Mouse (Mus musculus): ENCODE measurements at regions not wholly inside any gene's neighbourhood (a gene's known extent, or its start where the extent isn't known, plus 50 kb on each side); places are given as distances from the start of the nearest gene placed in this dataset.
"Not testable (repeated sequence)": the region's sequence is repeated elsewhere in the genome, so short reads cannot be mapped to it uniquely, and the experiment has no call there.

DNA sequence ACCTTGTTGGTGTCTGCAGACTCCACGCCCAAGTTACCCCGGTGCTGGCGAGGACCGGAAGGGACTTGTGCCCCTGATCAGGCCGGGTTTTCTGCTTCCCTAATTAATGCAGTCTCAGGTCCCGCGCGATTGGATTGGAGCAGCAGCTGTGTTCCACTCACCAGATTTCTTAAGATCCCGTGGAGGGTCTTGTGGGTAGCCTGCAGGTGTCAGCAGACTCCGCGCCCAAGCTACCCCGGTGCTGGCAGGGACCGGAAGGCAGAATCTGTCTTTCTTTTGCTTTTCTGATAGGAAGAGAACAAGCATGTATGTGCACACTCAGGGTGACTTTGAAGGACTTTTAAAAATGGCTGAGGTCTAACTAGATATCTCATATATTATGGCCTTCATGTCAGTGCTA lies 147.7 kb upstream of the Cdk6 start:
- not testable (repeated sequence) for H3K27me3 ChIP-seq (replicated peaks; ENCODE audit: control insufficient read depth, insufficient read depth, low read length); H3K4me1 ChIP-seq (ENCODE audit: control insufficient read depth, insufficient read depth, low read length); H3K9me3 ChIP-seq (ENCODE audit: control insufficient read depth, low read length); H3K4me3 ChIP-seq (ENCODE audit: low read depth, low read length); ATAC-seq (ENCODE audit: low read depth); H3K27ac ChIP-seq (replicated peaks; ENCODE audit: low read depth, low read length); H3K9ac ChIP-seq (ENCODE audit: low read depth, low read length); DNase-seq (ENCODE audit: low spot score); H3K36me3 ChIP-seq (ENCODE audit: control insufficient read depth, insufficient read depth, low read length); H3K4me2 ChIP-seq (ENCODE audit: low read depth, low read length)
- 88% methylated on average over 13 of the region's 13 CpGs for WGBS

DNA sequence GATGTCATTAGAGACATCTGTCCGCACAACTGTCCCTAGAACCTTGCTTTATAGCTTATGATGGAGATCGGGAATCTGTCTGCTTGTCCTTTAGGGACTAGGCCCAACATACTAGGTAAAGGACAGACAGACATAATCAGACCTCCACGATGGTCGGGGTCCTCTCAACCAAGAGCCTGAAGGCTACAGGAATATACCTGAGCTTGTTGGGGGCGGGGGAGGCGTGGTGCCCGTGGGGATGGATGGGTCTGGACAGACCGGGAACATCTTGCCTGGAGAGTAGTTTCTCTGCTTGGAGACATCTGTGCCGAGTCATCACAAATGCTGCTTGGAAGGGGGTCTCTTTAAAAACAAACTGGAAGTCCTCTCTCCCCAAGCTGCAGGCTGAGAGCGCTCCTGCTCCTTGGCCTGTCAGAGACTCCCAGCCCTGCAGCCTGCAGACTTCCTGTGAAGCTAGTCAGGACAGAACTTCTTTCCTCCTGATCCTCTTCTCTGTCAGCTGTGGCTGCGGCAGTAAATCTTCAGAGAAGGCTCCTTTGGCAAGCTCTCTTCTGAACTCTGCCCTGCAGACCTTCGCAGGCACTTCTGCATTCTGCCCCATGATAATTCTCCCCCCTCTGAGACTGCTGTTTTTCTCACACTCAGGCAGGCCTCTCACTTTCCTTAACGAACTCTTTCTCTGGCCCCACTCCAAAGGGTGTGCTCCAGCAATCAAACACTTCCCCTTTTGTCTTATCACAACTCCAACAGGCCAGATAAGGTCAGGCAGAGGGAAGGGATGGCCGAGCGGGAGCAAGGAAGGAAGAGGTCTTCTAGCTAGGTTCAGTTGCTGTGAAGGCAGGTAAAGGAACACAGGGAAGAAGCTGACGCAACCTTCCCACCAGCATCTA lies 143.1 kb upstream of the Cdk6 start:
- H3K4me3 ChIP-seq (ENCODE audit: low read depth, low read length): no peak overlapping the region
- peak; percentile 51 for DNase-seq (ENCODE audit: low spot score)
- 55% methylated on average over 16 of the region's 16 CpGs for WGBS

DNA sequence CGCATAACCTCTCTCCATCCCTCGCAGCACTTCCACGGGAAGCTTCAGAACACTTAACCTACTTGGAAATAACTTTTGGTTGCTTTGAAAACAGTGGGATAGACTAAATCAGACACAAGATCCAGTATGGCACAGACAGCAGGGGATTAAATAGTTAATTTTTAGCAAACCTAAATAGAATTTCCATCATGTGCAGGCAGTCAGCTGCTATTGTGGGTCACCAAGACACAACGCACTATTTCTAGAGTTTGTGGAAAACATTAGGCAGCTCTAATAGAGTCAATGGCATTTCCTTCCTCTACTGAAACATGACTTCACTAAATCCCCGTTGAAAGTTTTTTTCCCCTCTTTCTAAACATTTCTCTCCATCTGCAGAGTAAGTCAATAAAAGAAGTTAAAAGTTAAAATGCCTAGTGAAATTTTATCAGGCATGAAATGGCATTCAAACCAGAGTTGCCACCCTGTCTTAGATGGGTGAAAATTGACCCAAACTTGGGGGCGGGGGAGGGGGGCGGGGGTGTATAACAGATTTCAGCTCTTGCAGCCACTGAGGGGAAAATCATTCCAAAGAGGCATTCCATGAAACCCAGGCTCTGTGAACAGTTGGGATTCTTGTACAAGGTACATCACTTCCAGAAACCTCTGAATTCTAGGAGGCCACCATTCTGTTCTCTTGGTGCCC lies 142.3 kb upstream of the Cdk6 start:
- not testable (repeated sequence) for H3K9ac ChIP-seq (ENCODE audit: low read depth, low read length); H3K9me3 ChIP-seq (ENCODE audit: control insufficient read depth, low read length); H3K4me3 ChIP-seq (ENCODE audit: low read depth, low read length); H3K36me3 ChIP-seq (ENCODE audit: control insufficient read depth, insufficient read depth, low read length); H3K4me1 ChIP-seq (ENCODE audit: control insufficient read depth, insufficient read depth, low read length); H3K27me3 ChIP-seq (replicated peaks; ENCODE audit: control insufficient read depth, insufficient read depth, low read length)
- ATAC-seq (ENCODE audit: low read depth) (0 out of 2 replicates have a peak, but pooled peaks have one; percentile 67), DNase-seq (ENCODE audit: low spot score) (peak; percentile 74)
- WGBS: 45% methylated on average over 7 of the region's 7 CpGs
- peak overlapping the region; percentile 59 for H3K27ac ChIP-seq (replicated peaks; ENCODE audit: low read depth, low read length)
- H3K4me2 ChIP-seq (ENCODE audit: low read depth, low read length): peak overlapping the region; percentile 28; the same call in 1 of the 2 replicates

More for the DNA sequence above, 143.1 kb upstream of the Cdk6 start:
- H3K27me3 ChIP-seq (replicated peaks; ENCODE audit: control insufficient read depth, insufficient read depth, low read length): no peaks in the 10 kb centered on the region
- H3K27ac ChIP-seq (replicated peaks; ENCODE audit: low read depth, low read length): peak overlapping the region; percentile 59
- no peaks in the 10 kb centered on the region for H3K9me3 ChIP-seq (ENCODE audit: control insufficient read depth, low read length)
- H3K4me1 ChIP-seq (ENCODE audit: control insufficient read depth, insufficient read depth, low read length): peaks cover 6% of the 10 kb centered on the region; the same call in 1 of the 2 replicates
- no peaks in the 10 kb centered on the region for H3K36me3 ChIP-seq (ENCODE audit: control insufficient read depth, insufficient read depth, low read length)
- H3K4me2 ChIP-seq (ENCODE audit: low read depth, low read length): peak overlapping the region; percentile 28; the same call in 1 of the 2 replicates
- ATAC-seq (ENCODE audit: low read depth): no peak
- no peak overlapping the region for H3K9ac ChIP-seq (ENCODE audit: low read depth, low read length)

DNA sequence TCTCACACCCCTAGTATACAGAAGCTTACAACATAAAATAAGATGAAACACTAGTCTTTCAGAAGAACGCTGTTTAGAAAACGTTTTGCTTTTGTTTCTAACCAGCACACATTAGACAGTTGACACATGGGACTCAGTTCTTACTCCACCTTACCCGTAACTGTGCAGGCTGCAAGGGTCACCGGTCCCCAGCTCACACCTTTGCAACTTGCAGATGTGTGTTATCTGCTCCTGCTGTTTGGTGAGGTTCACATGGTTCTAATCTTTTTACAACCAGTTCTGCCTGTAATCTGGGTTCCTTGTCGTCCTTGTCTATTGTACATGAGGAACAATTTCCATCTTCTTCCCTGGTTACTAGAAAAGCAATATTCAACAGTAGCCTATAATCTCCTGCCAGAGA lies 135.1 kb upstream of the Cdk6 start:
- H3K4me2 ChIP-seq (ENCODE audit: low read depth, low read length); DNase-seq (ENCODE audit: low spot score); H3K27me3 ChIP-seq (replicated peaks; ENCODE audit: control insufficient read depth, insufficient read depth, low read length); H3K4me1 ChIP-seq (ENCODE audit: control insufficient read depth, insufficient read depth, low read length); H3K4me3 ChIP-seq (ENCODE audit: low read depth, low read length); H3K36me3 ChIP-seq (ENCODE audit: control insufficient read depth, insufficient read depth, low read length); H3K9me3 ChIP-seq (ENCODE audit: control insufficient read depth, low read length); H3K27ac ChIP-seq (replicated peaks; ENCODE audit: low read depth, low read length); H3K9ac ChIP-seq (ENCODE audit: low read depth, low read length); ATAC-seq (ENCODE audit: low read depth): not testable (repeated sequence)
- WGBS: 84% methylated on average over 5 of the region's 5 CpGs

DNA sequence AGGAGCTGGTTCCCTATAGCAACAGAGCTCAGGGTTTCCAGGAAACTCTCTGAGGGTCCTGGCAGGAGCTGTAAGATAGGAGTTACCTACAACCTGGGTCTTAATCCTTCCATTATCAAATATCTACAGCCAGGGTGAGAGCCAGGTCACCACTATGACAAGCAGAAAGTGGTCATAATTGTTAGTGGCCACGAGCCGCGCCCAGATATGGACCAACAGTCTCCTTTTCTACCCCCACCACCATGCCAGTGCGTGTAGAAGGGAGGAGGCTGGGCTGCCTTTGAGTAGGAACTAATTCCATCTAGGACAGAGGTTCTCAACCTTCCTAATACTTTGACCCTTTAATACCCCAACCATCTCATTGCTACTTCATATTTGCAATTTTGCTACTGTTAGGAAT lies 133.0 kb upstream of the Cdk6 start:
- not testable (repeated sequence) for H3K4me3 ChIP-seq (ENCODE audit: low read depth, low read length); H3K27me3 ChIP-seq (replicated peaks; ENCODE audit: control insufficient read depth, insufficient read depth, low read length); H3K9ac ChIP-seq (ENCODE audit: low read depth, low read length); H3K4me1 ChIP-seq (ENCODE audit: control insufficient read depth, insufficient read depth, low read length); H3K36me3 ChIP-seq (ENCODE audit: control insufficient read depth, insufficient read depth, low read length); H3K27ac ChIP-seq (replicated peaks; ENCODE audit: low read depth, low read length); H3K4me2 ChIP-seq (ENCODE audit: low read depth, low read length); DNase-seq (ENCODE audit: low spot score); ATAC-seq (ENCODE audit: low read depth); H3K9me3 ChIP-seq (ENCODE audit: control insufficient read depth, low read length)
- 78% methylated on average over 4 of the region's 4 CpGs for WGBS

DNA sequence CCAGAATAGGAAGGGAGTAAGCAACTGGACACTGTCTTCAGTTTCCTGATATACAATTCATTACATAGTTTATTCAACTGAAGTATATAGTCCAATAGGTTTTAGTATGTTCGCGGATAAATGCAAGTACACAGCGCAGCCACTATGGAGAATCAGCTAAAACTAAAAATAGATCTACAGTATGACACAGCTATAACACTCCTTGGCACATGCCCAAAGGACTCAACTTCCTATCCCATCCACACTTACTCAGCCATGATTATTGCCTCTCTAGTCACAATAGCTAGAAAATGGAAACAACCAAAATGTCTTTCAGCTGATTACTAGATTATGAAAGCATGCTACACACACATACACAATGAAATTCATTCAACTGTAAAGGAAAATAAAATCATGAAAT lies 130.0 kb upstream of the Cdk6 start:
- H3K9ac ChIP-seq (ENCODE audit: low read depth, low read length): no peak overlapping the region
- ATAC-seq (ENCODE audit: low read depth): no peak
- H3K27me3 ChIP-seq (replicated peaks; ENCODE audit: control insufficient read depth, insufficient read depth, low read length): no peaks in the 10 kb centered on the region
- H3K27ac ChIP-seq (replicated peaks; ENCODE audit: low read depth, low read length): no peak overlapping the region
- 94% methylated on average over 3 of the region's 3 CpGs for WGBS
- H3K4me2 ChIP-seq (ENCODE audit: low read depth, low read length): no peak overlapping the region
- H3K36me3 ChIP-seq (ENCODE audit: control insufficient read depth, insufficient read depth, low read length): no peaks in the 10 kb centered on the region
- no peak overlapping the region for H3K4me3 ChIP-seq (ENCODE audit: low read depth, low read length)
- H3K9me3 ChIP-seq (ENCODE audit: control insufficient read depth, low read length): no peaks in the 10 kb centered on the region
- no peak for DNase-seq (ENCODE audit: low spot score)
- H3K4me1 ChIP-seq (ENCODE audit: control insufficient read depth, insufficient read depth, low read length): no peaks in the 10 kb centered on the region

DNA sequence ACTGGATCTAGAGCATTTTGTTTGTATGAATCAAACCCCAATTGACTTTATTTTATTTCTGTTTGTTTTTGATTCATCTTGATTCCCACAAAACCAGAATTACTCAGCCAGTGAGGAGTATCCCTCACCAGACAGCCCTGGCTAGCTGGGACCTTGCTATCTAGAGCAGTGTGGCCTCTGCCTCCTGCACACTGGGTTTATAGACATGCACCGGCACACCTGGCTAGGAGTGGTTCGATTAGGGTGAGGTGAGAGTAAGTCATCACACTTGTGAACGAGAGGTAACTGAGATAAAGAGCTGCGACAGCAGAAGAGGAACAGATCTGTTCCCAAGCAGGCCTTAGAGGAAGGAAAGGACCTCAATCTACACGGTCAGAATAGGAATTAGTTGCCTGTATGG lies 125.2 kb upstream of the Cdk6 start:
- ATAC-seq (ENCODE audit: low read depth) (no peak), DNase-seq (ENCODE audit: low spot score) (no peak)
- Histone ChIP-seq H3K4me2 (ENCODE audit: low read depth, low read length) (no peak overlapping the region), H3K9ac (ENCODE audit: low read depth, low read length) (no peak overlapping the region), H3K27ac (replicated peaks; ENCODE audit: low read depth, low read length) (no peak overlapping the region), H3K4me1 (ENCODE audit: control insufficient read depth, insufficient read depth, low read length) (no peaks in the 10 kb centered on the region), H3K36me3 (ENCODE audit: control insufficient read depth, insufficient read depth, low read length) (no peaks in the 10 kb centered on the region), H3K9me3 (ENCODE audit: control insufficient read depth, low read length) (no peaks in the 10 kb centered on the region), H3K4me3 (ENCODE audit: low read depth, low read length) (no peak overlapping the region), H3K27me3 (replicated peaks; ENCODE audit: control insufficient read depth, insufficient read depth, low read length) (no peaks in the 10 kb centered on the region)
- 78% methylated on average over 5 of the region's 5 CpGs for WGBS

DNA sequence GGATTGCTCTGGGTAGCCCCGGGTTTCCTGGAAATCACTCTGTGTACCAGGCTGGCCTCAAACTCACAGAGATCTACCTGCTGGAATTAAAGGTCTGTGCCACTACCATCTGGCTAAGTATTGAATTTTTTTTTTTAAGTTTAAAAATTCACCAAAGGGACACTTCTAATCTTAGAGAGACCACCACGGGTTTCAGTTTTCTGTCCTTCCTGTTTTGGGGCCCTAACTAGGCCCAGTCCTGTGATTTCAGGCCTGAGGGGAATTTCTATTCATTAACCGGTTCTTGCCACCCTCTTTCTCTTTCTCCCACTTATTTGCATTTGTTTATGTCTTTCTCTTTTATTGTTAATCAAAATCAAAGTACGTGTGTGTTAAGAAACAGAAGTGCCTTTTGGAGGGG lies 122.1 kb upstream of the Cdk6 start:
- WGBS: 28% methylated on average over 4 of the region's 4 CpGs
- no peak overlapping the region for H3K9ac ChIP-seq (ENCODE audit: low read depth, low read length)
- DNase-seq (ENCODE audit: low spot score) (no peak), ATAC-seq (ENCODE audit: low read depth) (no peak)
- H3K9me3 ChIP-seq (ENCODE audit: control insufficient read depth, low read length): no peaks in the 10 kb centered on the region
- H3K27me3 ChIP-seq (replicated peaks; ENCODE audit: control insufficient read depth, insufficient read depth, low read length): no peaks in the 10 kb centered on the region
- no peaks in the 10 kb centered on the region for H3K4me1 ChIP-seq (ENCODE audit: control insufficient read depth, insufficient read depth, low read length)
- H3K27ac ChIP-seq (replicated peaks; ENCODE audit: low read depth, low read length): no peak overlapping the region
- no peak overlapping the region for H3K4me3 ChIP-seq (ENCODE audit: low read depth, low read length)
- no peak overlapping the region for H3K4me2 ChIP-seq (ENCODE audit: low read depth, low read length)
- no peaks in the 10 kb centered on the region for H3K36me3 ChIP-seq (ENCODE audit: control insufficient read depth, insufficient read depth, low read length)

Measured in embryonic facial prominence, embryonic 14.5 days (tissue).